Mouse (Mus musculus) cerebellum, postnatal 36 days (tissue): ENCODE measurements around the gene Awat2.
"Not testable (repeated sequence)": the region's sequence is repeated elsewhere in the genome, so short reads cannot be mapped to it uniquely, and the experiment has no call there.

Experiments
- DNase-seq, 2 experiments: peaks; one replicate each; pipeline ENCODE4 v3.0.0; 2021 to 2022; ENCODE audit warnings: mixed read lengths in 2 of 2

Awat2 gene

GRCm38 (mm10) chrX:100442617-100443016 lies at the start of gene Awat2:
Gene Awat2 (minus strand): TSS chrX:100442717.
- DNase-seq, result not testable (repeated sequence)

- DNase-seq, result peak; percentile 51 to 55
These were observed 37.8 kb upstream of the Awat2 start for GRCm38 (mm10) chrX:100480317-100480716.

- no peak for DNase-seq
These were observed 33.2 kb upstream of the Awat2 start for GRCm38 (mm10) chrX:100475569-100476223.

GRCm38 (mm10) chrX:100471491-100471890 lies 29.0 kb upstream of the Awat2 start:
- DNase-seq, result no peak

GRCm38 (mm10) chrX:100470126-100470525 lies 27.6 kb upstream of the Awat2 start:
- no peak for DNase-seq

GRCm38 (mm10) chrX:100468047-100468446 lies 25.5 kb upstream of the Awat2 start:
- no peak for DNase-seq

- DNase-seq, result no peak
These were observed 1.0 kb upstream of the Awat2 start for GRCm38 (mm10) chrX:100443532-100443931.

GRCm38 (mm10) chrX:100432311-100432710 lies 10.2 kb downstream of the Awat2 start:
- no peak for DNase-seq

- DNase-seq, result no peak
These were observed 13.8 kb downstream of the Awat2 start, which contains the start of gene Otud6a for GRCm38 (mm10) chrX:100428693-100429092. Gene Otud6a (plus strand): TSS chrX:100429013.

- no peak for DNase-seq
These were observed 33.3 kb downstream of the Awat2 start for GRCm38 (mm10) chrX:100409245-100409644.

GRCm38 (mm10) chrX:100401657-100402056 lies 40.9 kb downstream of the Awat2 start:
- no peak for DNase-seq

GRCm38 (mm10) chrX:100400900-100401299 lies 41.6 kb downstream of the Awat2 start:
- DNase-seq, result no peak

- DNase-seq, result no peak
These were observed 47.5 kb downstream of the Awat2 start for GRCm38 (mm10) chrX:100395026-100395425.

GRCm38 (mm10) chrX:100394223-100394861 lies 48.2 kb downstream of the Awat2 start:
- no peak for DNase-seq

- DNase-seq, result peak; percentile 19 to 25
These were observed 50.2 kb downstream of the Awat2 start for GRCm38 (mm10) chrX:100392304-100392703.

GRCm38 (mm10) chrX:100389887-100390286 lies 52.6 kb downstream of the Awat2 start:
- peak; percentile 40 for DNase-seq

- DNase-seq, result no peak
These were observed 85.5 kb downstream of the Awat2 start for GRCm38 (mm10) chrX:100356974-100357373.
